Mouse (Mus musculus) lung, adult 2 months (tissue): ENCODE measurements around the gene 4930442H23Rik. TPM values are rescaled to one million over a fixed set of nuclear protein-coding genes. Genes with fewer than 3 reads are reported as not detected.

ENCODE experiments used
- DNase-seq: peaks from one replicate; pipeline ENCODE4 v3.0.0; 2022
- H3K4me1 ChIP-seq: fragments of 200-500 bp; 2 replicates; pipeline ENCODE4 v1.6.1; 2011; ENCODE audit warnings: low read length; ENCODE audit not compliant: control insufficient read depth, insufficient read depth
- H3K4me3 ChIP-seq: fragments of 200-500 bp; replicated peaks from 2 replicates; pipeline ENCODE3; 2011; ENCODE audit warnings: low read depth, mild to moderate bottlenecking, control low read depth, low read length; ENCODE audit errors: extremely low read depth
- CTCF ChIP-seq: fragments of 200-500 bp; IDR thresholded peaks from 2 replicates; pipeline ENCODE4 v1.5.1; 2011; ENCODE audit warnings: mild to moderate bottlenecking, low read length, control low read depth; ENCODE audit not compliant: insufficient read depth
- POLR2A ChIP-seq: fragments of 200-500 bp; IDR thresholded peaks from 2 replicates; pipeline ENCODE4 v1.6.1; 2011; ENCODE audit warnings: low read depth, mild to moderate bottlenecking, control low read depth, low read length, borderline replicate concordance; ENCODE audit errors: extremely low read depth
- WGBS: fragments of 180-500 bp; shearing (Covaris S2); methylation state at CpG from one replicate; pipeline ENCODE4 v1.1.7; 2018; 5-methylcytosine and 5-hydroxymethylcytosine counted together
- polyA plus RNA-seq: library from polyadenylated mRNA; depleted of rRNA; stranded (reverse); fragments of >200 nt; gene quantifications from 2 replicates; pipeline ENCODE4 v1.2.3, GENCODE M21; 2012

The 4930442H23Rik gene
- polyA plus RNA-seq, 1 experiment: not detected

DNA sequence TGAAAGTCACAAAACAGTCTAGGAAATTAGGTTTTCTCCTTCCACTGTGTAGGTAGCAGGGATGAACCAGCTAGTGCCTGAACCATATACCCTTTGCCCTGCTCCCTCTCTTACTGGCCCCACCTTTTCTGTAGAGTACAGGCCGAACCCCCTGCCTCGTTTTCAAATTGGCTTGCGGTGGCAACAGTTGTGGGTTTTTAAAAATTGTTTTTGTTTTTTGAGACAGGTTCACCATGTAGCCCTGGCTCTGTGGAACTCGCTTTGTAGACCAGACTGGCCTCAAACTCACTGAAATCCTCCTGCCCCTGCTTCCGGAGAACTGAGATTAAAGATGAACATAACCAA, 15.6 kb downstream of the 4930442H23Rik start:
- no peak for TF ChIP-seq CTCF
- TF ChIP-seq POLR2A: no peak

GRCm38 (mm10) chr10:81167200-81168086, 16.2 kb downstream of the 4930442H23Rik start, which contains the start of gene Pias4:
Gene Pias4, minus strand, starts transcription at chr10:81167923.
- DNase-seq: peak; percentile 100
- WGBS: under 1% methylated on average over 51 of the region's 64 CpGs
- Histone ChIP-seq H3K4me1 (peaks cover 11% of the 10 kb centered on the region), H3K4me3 (peak within 1 kb of the TSS; percentile 88)
- peak; percentile 94 for TF ChIP-seq POLR2A
- no peak for TF ChIP-seq CTCF

More for the DNA sequence above, 15.6 kb downstream of the 4930442H23Rik start:
- Histone ChIP-seq H3K4me3 (peak overlapping the region; percentile 53), H3K4me1 (peaks cover 14% of the 10 kb centered on the region)
- 11% methylated on average over 5 of the region's 5 CpGs for WGBS
- no peak for DNase-seq

GRCm38 (mm10) chr10:81165118-81165517, 18.5 kb downstream of the 4930442H23Rik start:
- WGBS: 54% methylated on average over 8 of the region's 8 CpGs
- Histone ChIP-seq H3K4me3 (no peak overlapping the region), H3K4me1 (peaks cover 14% of the 10 kb centered on the region)
- no peak for DNase-seq
- TF ChIP-seq POLR2A: no peak
- no peak for TF ChIP-seq CTCF

GRCm38 (mm10) chr10:81162318-81162652, 21.4 kb downstream of the 4930442H23Rik start:
- H3K4me3 ChIP-seq: no peak overlapping the region
- TF ChIP-seq CTCF (no peak), POLR2A (no peak)
- WGBS: 66% methylated on average over 2 of the region's 2 CpGs
- no peak for DNase-seq
- peaks cover 14% of the 10 kb centered on the region for H3K4me1 ChIP-seq

GRCm38 (mm10) chr10:81161602-81162317, 21.9 kb downstream of the 4930442H23Rik start:
- H3K4me1 ChIP-seq: peaks cover 11% of the 10 kb centered on the region
- TF ChIP-seq POLR2A: no peak
- no peak for TF ChIP-seq CTCF
- 72% methylated on average over 8 of the region's 8 CpGs for WGBS
- H3K4me3 ChIP-seq: no peak overlapping the region
- no peak for DNase-seq

- no peak for DNase-seq
- Histone ChIP-seq H3K4me3 (no peak overlapping the region), H3K4me1 (no peaks in the 10 kb centered on the region)
- WGBS: 76% methylated on average over 6 of the region's 6 CpGs
- TF ChIP-seq POLR2A (no peak), CTCF (no peak)
Measured at GRCm38 (mm10) chr10:81154736-81155135, 28.9 kb downstream of the 4930442H23Rik start.

DNA sequence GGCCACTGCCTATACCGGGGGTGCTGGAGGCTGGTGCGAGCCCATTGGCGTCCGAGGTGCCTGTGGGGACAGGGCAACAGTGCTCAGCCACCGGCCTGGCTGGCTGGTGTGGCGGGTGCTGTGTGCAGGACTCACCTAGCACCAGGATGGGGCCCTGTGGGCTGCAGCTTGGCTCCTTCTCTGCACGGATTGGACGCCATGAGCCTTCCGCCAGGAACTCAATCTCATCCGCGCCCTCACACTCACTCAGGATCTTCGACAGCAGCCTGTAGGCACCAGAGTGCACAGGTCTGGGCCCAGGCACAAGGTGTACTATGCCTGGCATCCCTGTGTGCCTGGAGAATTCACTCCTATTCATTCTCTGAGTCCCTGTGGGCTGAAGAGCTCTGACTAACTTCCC, 29.3 kb downstream of the 4930442H23Rik start:
- Histone ChIP-seq H3K4me1 (no peaks in the 10 kb centered on the region), H3K4me3 (no peak overlapping the region)
- 90% methylated on average over 12 of the region's 12 CpGs for WGBS
- no peak for TF ChIP-seq CTCF
- no peak for TF ChIP-seq POLR2A
- no peak for DNase-seq

GRCm38 (mm10) chr10:81152609-81153008, 31.0 kb downstream of the 4930442H23Rik start:
- no peak overlapping the region for H3K4me3 ChIP-seq
- TF ChIP-seq POLR2A (no peak), CTCF (no peak)
- H3K4me1 ChIP-seq: no peaks in the 10 kb centered on the region
- DNase-seq: no peak
- 61% methylated on average over 12 of the region's 12 CpGs for WGBS

GRCm38 (mm10) chr10:81151261-81151660, 32.4 kb downstream of the 4930442H23Rik start:
- WGBS: 65% methylated on average over 6 of the region's 6 CpGs
- DNase-seq: no peak
- Histone ChIP-seq H3K4me3 (no peak overlapping the region), H3K4me1 (peaks cover 2% of the 10 kb centered on the region; the same call in 1 of the 2 replicates)
- no peak for TF ChIP-seq POLR2A
